Mouse (Mus musculus): ENCODE data around the gene Aup1. TPM values are rescaled to one million over a fixed set of nuclear protein-coding genes. Genes with fewer than 3 reads are reported as not detected.

Aup1 gene
- polyA plus RNA-seq, 1 experiment from 2014 or later: 144 TPM

- DNase-seq (peak; percentile 66), ATAC-seq (ENCODE audit: insufficient read depth) (peak; percentile 4; the same call in 1 of the 2 replicates)
- peaks cover 5% of the 10 kb centered on the region; the same call in 1 of the 2 replicates for H3K4me1 ChIP-seq (ENCODE audit: insufficient read depth)
- peak overlapping the region; percentile 95 for H3K4me2 ChIP-seq
- H3K27ac ChIP-seq (ENCODE audit: low read depth): peak overlapping the region; percentile 88
- no peak for TF ChIP-seq CTCF (IDR thresholded peaks at IDR 0.05; ENCODE audit: low read depth)
- 1% methylated on average over 26 of the region's 26 CpGs for WGBS
- peak overlapping the region; percentile 92 for H3K9ac ChIP-seq
- peak overlapping the region; percentile 98 for H3K4me3 ChIP-seq (ENCODE audit: low read depth, low read length)
- no peaks in the 10 kb centered on the region for H3K27me3 ChIP-seq (ENCODE audit: insufficient read depth, low read length)
- H3K36me3 ChIP-seq (ENCODE audit: insufficient read depth): peaks cover 51% of the 10 kb centered on the region
- no peaks in the 10 kb centered on the region for H3K9me3 ChIP-seq (ENCODE audit: low read depth, low read length)
Observed at GRCm38 (mm10) chr6:83053136-83053960, 973 bp upstream of the Aup1 start.

GRCm38 (mm10) chr6:83054871-83055431 is 630 bp downstream of the Aup1 start, which contains the start of gene Htra2:
Htra2 (minus strand) TSS chr6:83055273.
- no peaks in the 10 kb centered on the region for H3K27me3 ChIP-seq (ENCODE audit: insufficient read depth, low read length)
- DNase-seq: peak; percentile 42
- peak within 1 kb of the TSS; percentile 88 for H3K27ac ChIP-seq (ENCODE audit: low read depth)
- peaks cover 5% of the 10 kb centered on the region; the same call in 1 of the 2 replicates for H3K4me1 ChIP-seq (ENCODE audit: insufficient read depth)
- WGBS: under 1% methylated on average over 50 of the region's 50 CpGs
- peak; percentile 29 for ATAC-seq (ENCODE audit: insufficient read depth)
- TF ChIP-seq CTCF (IDR thresholded peaks at IDR 0.05; ENCODE audit: low read depth): peak; percentile 58
- no peaks in the 10 kb centered on the region for H3K9me3 ChIP-seq (ENCODE audit: low read depth, low read length)
- peaks cover 48% of the 10 kb centered on the region for H3K36me3 ChIP-seq (ENCODE audit: insufficient read depth)
- peak within 1 kb of the TSS; percentile 95 for H3K4me2 ChIP-seq
- peak within 1 kb of the TSS; percentile 98 for H3K4me3 ChIP-seq (ENCODE audit: low read depth, low read length)
- H3K9ac ChIP-seq: peak within 1 kb of the TSS; percentile 92

- DNase-seq: peak; percentile 55
- WGBS: 43% methylated on average over 3 of the region's 3 CpGs
- Histone ChIP-seq H3K9ac (no peak within 1 kb of the TSS), H3K36me3 (ENCODE audit: insufficient read depth) (peaks cover 23% of the 10 kb centered on the region), H3K4me2 (no peak within 1 kb of the TSS), H3K9me3 (ENCODE audit: low read depth, low read length) (no peaks in the 10 kb centered on the region), H3K4me3 (ENCODE audit: low read depth, low read length) (no peak within 1 kb of the TSS), H3K4me1 (ENCODE audit: insufficient read depth) (peaks cover 5% of the 10 kb centered on the region; the same call in 1 of the 2 replicates), H3K27me3 (ENCODE audit: insufficient read depth, low read length) (peaks cover 16% of the 10 kb centered on the region), H3K27ac (ENCODE audit: low read depth) (no peak within 1 kb of the TSS)
- TF ChIP-seq CTCF (IDR thresholded peaks at IDR 0.05; ENCODE audit: low read depth): no peak
- no peak for ATAC-seq (ENCODE audit: insufficient read depth)
Observed at GRCm38 (mm10) chr6:83057790-83058189, 3.5 kb downstream of the Aup1 start, which contains the start of gene Dqx1. Dqx1 (plus strand) TSS chr6:83057844.

GRCm38 (mm10) chr6:83058725-83059124 is 4.4 kb downstream of the Aup1 start:
- Histone ChIP-seq H3K4me2 (no peak overlapping the region), H3K4me3 (ENCODE audit: low read depth, low read length) (no peak overlapping the region)

GRCm38 (mm10) chr6:83065995-83066394 is 11.7 kb downstream of the Aup1 start:
- Histone ChIP-seq H3K4me3 (ENCODE audit: low read depth, low read length) (no peak overlapping the region), H3K4me1 (ENCODE audit: insufficient read depth) (no peaks in the 10 kb centered on the region), H3K27me3 (ENCODE audit: insufficient read depth, low read length) (peaks cover 97% of the 10 kb centered on the region), H3K27ac (ENCODE audit: low read depth) (no peak overlapping the region), H3K36me3 (ENCODE audit: insufficient read depth) (no peaks in the 10 kb centered on the region), H3K4me2 (no peak overlapping the region), H3K9ac (no peak overlapping the region), H3K9me3 (ENCODE audit: low read depth, low read length) (no peaks in the 10 kb centered on the region)
- WGBS: 27% methylated on average over 8 of the region's 8 CpGs
- no peak for ATAC-seq (ENCODE audit: insufficient read depth)
- no peak for DNase-seq
- TF ChIP-seq CTCF (IDR thresholded peaks at IDR 0.05; ENCODE audit: low read depth): no peak

More at GRCm38 (mm10) chr6:83058725-83059124, 4.4 kb downstream of the Aup1 start:
- Histone ChIP-seq H3K9ac (no peak overlapping the region), H3K27ac (ENCODE audit: low read depth) (no peak overlapping the region), H3K4me1 (ENCODE audit: insufficient read depth) (peaks cover 5% of the 10 kb centered on the region; the same call in 1 of the 2 replicates), H3K9me3 (ENCODE audit: low read depth, low read length) (no peaks in the 10 kb centered on the region), H3K36me3 (ENCODE audit: insufficient read depth) (peaks cover 23% of the 10 kb centered on the region), H3K27me3 (ENCODE audit: insufficient read depth, low read length) (peaks cover 25% of the 10 kb centered on the region)
- TF ChIP-seq CTCF (IDR thresholded peaks at IDR 0.05; ENCODE audit: low read depth): no peak
- ATAC-seq (ENCODE audit: insufficient read depth): no peak
- 71% methylated on average over 2 of the region's 2 CpGs for WGBS
- DNase-seq: no peak

GRCm38 (mm10) chr6:83066441-83066840 is 12.1 kb downstream of the Aup1 start:
- H3K9me3 ChIP-seq (ENCODE audit: low read depth, low read length): no peaks in the 10 kb centered on the region
- no peaks in the 10 kb centered on the region for H3K4me1 ChIP-seq (ENCODE audit: insufficient read depth)
- DNase-seq (no peak), ATAC-seq (ENCODE audit: insufficient read depth) (no peak)
- no peak overlapping the region for H3K9ac ChIP-seq
- H3K36me3 ChIP-seq (ENCODE audit: insufficient read depth): no peaks in the 10 kb centered on the region
- H3K27me3 ChIP-seq (ENCODE audit: insufficient read depth, low read length): peaks cover 97% of the 10 kb centered on the region
- no peak overlapping the region for H3K27ac ChIP-seq (ENCODE audit: low read depth)
- H3K4me3 ChIP-seq (ENCODE audit: low read depth, low read length): no peak overlapping the region
- no peak overlapping the region for H3K4me2 ChIP-seq
- WGBS: 23% methylated on average over 6 of the region's 6 CpGs
- no peak for TF ChIP-seq CTCF (IDR thresholded peaks at IDR 0.05; ENCODE audit: low read depth)

GRCm38 (mm10) chr6:83068221-83068620 is 13.9 kb downstream of the Aup1 start:
- no peak for TF ChIP-seq CTCF (IDR thresholded peaks at IDR 0.05; ENCODE audit: low read depth)
- Histone ChIP-seq H3K4me2 (no peak overlapping the region), H3K9ac (no peak overlapping the region), H3K36me3 (ENCODE audit: insufficient read depth) (no peaks in the 10 kb centered on the region), H3K27me3 (ENCODE audit: insufficient read depth, low read length) (peaks cover 96% of the 10 kb centered on the region), H3K27ac (ENCODE audit: low read depth) (no peak overlapping the region), H3K4me1 (ENCODE audit: insufficient read depth) (no peaks in the 10 kb centered on the region), H3K9me3 (ENCODE audit: low read depth, low read length) (no peaks in the 10 kb centered on the region), H3K4me3 (ENCODE audit: low read depth, low read length) (peak overlapping the region; percentile 27; the same call in 1 of the 2 replicates)
- WGBS: 3% methylated on average over 8 of the region's 8 CpGs
- DNase-seq (no peak), ATAC-seq (ENCODE audit: insufficient read depth) (no peak)

All from lung, embryonic 14.5 days (tissue).